Mouse (Mus musculus) NIH3T3 (cell line): ENCODE results near the gene Glyctk.

Experiments
- DNase-seq: peaks from one replicate; pipeline ENCODE4 v3.0.0-alpha.2; 2012; ENCODE audit warnings: low read depth

Glyctk gene

GRCm38 (mm10) chr9:106158037-106158491, at the start of gene Glyctk:
TSS of gene Glyctk (minus strand) at chr9:106158138.
- DNase-seq: no peak

GRCm38 (mm10) chr9:106206515-106206914, 48.6 kb upstream of the Glyctk start:
- DNase-seq: no peak

- no peak for DNase-seq
Measured at GRCm38 (mm10) chr9:106205713-106206290, 47.9 kb upstream of the Glyctk start.

GRCm38 (mm10) chr9:106203990-106204851, 46.3 kb upstream of the Glyctk start:
- DNase-seq: peak; percentile 59

- DNase-seq: peak; percentile 92
Measured at GRCm38 (mm10) chr9:106202819-106203636, 45.1 kb upstream of the Glyctk start, which contains the start of gene Twf2. TSS of gene Twf2 (plus strand) at chr9:106203108.

GRCm38 (mm10) chr9:106201895-106202294, 44.0 kb upstream of the Glyctk start:
- DNase-seq: no peak

GRCm38 (mm10) chr9:106199535-106200272, 41.8 kb upstream of the Glyctk start, which contains the start of gene Ppm1m:
TSS of gene Ppm1m (minus strand) at chr9:106199746.
- DNase-seq: no peak

GRCm38 (mm10) chr9:106198962-106199458, 41.1 kb upstream of the Glyctk start:
- DNase-seq: peak; percentile 81

- no peak for DNase-seq
Measured at GRCm38 (mm10) chr9:106197732-106198131, 39.8 kb upstream of the Glyctk start.

- no peak for DNase-seq
Measured at GRCm38 (mm10) chr9:106197081-106197713, 39.3 kb upstream of the Glyctk start.

- DNase-seq: no peak
Measured at GRCm38 (mm10) chr9:106195693-106196092, 37.8 kb upstream of the Glyctk start.

- no peak for DNase-seq
Measured at GRCm38 (mm10) chr9:106193930-106194807, 36.2 kb upstream of the Glyctk start.

- DNase-seq: no peak
Measured at GRCm38 (mm10) chr9:106192998-106193397, 35.1 kb upstream of the Glyctk start.

GRCm38 (mm10) chr9:106192024-106192423, 34.1 kb upstream of the Glyctk start:
- no peak for DNase-seq

- DNase-seq: no peak
Measured at GRCm38 (mm10) chr9:106191355-106191754, 33.4 kb upstream of the Glyctk start.

GRCm38 (mm10) chr9:106183996-106184395, 26.1 kb upstream of the Glyctk start:
- DNase-seq: no peak

GRCm38 (mm10) chr9:106182146-106182545, 24.2 kb upstream of the Glyctk start:
- no peak for DNase-seq

GRCm38 (mm10) chr9:106179964-106180363, 22.0 kb upstream of the Glyctk start:
- DNase-seq: no peak

- DNase-seq: no peak
Measured at GRCm38 (mm10) chr9:106179454-106179853, 21.5 kb upstream of the Glyctk start.

- no peak for DNase-seq
Measured at GRCm38 (mm10) chr9:106177799-106178198, 19.9 kb upstream of the Glyctk start.
